Mouse (Mus musculus): ENCODE measurements around the gene Pnkd.
A peak's percentile ranks its signal among the peaks of the same experiment; 100 is the strongest.
"Not testable (repeated sequence)": the region's sequence is repeated elsewhere in the genome, so short reads cannot be mapped to it uniquely, and the experiment has no call there.

The Pnkd gene

DNA sequence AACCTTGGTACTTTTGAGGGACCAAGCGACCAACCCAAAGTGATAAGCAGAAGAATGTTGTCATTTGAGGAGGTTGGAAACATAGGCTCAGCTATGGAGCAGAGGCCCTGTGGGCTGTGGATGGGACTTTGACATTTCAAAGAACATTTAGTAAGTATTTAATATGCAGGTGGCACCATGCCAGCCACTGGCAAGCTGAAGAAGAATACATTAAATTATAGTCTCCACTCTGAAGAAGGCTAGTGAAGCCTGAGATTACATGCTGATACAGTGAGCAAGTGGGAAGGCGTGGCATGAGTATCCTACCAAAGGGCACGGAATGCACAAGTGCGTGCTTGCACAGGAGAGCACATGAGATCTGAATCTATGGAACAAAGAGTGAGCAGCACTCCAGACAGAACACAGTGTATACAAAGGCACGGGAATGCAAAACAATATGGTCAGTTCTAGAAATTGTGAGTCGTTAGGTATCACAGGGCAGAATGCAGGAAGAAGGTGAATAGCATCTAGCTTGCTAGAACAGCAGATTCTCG lies 45.2 kb downstream of the Pnkd start:
- DNase-seq (ENCODE audit: low spot score in 2 of 2), result no peak

DNA sequence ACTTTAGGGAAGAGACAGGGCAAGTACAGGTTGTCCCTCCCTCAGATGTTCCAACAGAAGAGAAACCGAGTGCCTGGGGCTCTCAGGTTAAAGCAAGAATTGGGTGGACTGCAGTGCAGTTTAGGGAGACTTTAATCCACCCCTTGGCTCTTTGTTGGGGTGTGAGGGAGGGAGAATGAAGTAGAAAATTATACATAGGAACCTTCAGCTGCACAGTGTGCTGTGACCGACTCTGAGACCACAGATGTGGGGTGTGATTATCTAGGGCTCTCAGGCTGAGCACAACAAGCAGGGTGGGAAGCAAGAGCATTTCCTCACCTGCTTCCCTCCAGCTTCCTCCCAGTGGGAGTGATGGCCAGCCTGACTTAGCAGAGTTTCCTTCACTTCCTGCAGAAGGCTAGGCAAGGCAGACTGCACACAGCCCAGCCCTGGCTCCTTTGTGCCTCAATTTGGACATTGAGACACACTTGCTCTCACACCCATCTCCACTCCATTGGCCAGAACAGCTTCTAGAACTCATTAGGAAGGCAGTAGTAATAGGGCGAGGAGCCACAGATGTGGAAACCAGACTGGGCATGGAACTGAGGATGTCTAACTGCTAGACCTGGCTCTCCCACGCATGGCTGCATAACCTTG lies 46.4 kb downstream of the Pnkd start:
- DNase-seq (ENCODE audit: low spot score in 2 of 2), result no peak

DNA sequence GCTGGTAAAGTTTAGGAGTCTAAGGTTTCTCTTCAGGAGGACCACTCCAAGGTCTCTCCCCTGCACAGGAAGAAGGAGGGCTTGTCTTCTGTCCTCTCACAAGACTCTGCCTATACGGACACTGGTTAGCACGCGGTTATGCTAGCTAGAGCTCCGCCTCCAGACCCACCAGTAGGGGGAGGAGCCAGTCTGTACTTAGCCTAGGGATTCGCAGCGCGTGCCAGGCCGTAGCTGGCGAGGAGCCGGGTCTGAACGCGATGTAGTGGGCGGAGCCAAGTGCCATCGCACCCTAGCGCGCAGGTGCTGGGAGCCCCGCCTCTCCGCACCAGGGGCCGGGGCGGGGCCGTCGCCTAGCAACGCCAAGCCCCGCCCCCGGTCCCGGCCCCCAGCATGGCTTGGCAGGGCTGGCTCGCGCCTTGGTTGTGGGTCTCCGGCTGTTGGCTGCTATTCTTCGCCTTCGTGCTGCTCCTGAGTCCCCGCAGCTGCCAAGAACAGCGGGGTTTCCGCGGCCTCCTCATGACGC lies 47.6 kb downstream of the Pnkd start:
- peak; percentile 98 for DNase-seq (ENCODE audit: low spot score in 2 of 2)

DNA sequence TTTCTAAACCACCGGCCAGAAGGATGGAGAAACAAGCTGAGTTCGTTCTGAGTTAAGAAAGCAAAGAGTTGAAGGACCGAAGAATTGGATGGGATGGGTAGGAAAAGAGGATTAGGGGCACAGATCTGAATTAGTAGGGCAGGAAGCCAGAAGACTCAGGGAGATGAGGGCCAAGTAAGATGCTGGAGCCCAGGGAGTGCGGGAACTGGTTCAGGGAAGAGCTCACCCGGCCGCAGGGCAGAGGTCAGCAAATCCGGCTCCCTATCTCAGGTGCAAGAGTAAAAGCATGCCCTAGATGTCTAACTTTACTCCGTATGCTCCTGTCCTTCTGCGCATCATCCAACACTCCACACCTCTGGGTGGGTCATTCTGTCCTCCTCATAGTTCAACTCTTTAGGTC lies 48.2 kb downstream of the Pnkd start:
- no peak for DNase-seq (ENCODE audit: low spot score in 2 of 2)

DNA sequence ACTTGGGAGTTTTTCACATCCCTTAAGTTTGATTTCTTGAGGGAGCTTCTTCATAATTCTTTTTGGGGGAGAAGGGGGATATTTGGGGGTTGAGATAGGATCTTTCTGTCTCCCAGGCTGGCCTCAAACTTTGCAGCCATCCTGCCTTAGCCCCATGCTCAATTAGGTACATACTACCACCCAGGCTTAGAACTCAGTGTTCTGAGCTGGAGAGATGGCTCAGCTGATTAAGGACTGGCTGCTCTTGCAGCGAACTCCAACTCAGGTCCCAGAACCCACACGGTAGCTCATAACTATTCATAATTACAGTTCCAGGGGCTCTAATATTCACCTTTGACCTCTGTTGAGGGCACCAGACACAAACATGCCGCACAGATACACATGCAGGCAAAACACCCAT lies 49.9 kb downstream of the Pnkd start:
- DNase-seq (ENCODE audit: low spot score in 2 of 2), result no peak

DNA sequence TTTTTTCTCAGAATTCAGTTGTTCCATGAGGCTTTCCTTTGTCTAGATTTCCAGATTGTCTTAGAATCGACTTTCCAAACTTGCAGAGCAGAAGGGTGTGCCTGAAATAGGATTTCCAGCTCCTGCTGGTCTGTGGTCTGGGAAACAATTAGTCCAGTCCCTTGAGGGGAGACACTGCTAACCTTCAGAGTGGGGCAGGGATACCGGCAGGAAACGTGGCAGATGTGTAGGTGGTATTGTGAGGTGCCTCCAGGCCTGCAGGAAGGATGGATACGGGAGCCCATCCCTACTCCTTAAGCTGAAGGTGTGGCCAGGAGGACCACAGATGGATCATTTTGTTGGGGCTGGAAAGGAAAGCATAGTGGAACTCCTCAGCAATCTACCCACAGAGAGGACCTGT lies 50.3 kb downstream of the Pnkd start:
- DNase-seq (ENCODE audit: low spot score in 2 of 2), result no peak

DNA sequence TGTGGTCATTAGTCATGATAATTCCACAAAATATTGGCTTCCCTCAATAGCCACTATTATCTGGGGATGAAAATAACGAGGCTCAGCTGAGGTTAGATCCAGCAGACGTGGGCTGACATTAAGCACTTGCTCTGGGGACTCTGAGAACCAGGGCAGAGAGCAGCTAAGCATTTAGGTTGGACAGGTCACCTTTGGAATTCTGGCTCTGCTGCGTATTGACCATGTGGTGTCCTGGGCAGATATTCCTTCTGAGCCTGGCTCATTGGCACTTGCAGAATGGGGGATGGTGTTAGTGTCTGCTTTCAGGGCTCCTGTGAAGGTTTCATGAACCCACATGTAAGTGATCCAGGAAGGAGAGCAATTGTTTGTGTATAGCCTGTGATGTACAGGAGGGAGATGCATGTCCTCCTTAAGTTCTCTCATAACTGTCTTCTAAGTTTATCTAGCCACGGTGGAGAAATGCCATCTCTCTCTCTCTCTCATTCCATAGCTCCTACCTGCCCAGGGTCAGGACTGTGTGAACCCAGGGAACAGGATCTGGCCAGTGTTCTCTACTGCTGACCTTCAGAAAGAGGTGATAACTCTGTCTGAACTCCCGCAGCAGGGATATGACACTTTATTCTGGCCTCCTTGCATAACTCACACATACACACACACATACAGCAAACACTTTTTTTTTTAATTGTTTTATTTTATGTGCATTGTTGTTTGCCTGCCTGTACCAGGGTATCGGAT lies 50.9 kb downstream of the Pnkd start:
- no peak for DNase-seq (ENCODE audit: low spot score in 2 of 2)

DNA sequence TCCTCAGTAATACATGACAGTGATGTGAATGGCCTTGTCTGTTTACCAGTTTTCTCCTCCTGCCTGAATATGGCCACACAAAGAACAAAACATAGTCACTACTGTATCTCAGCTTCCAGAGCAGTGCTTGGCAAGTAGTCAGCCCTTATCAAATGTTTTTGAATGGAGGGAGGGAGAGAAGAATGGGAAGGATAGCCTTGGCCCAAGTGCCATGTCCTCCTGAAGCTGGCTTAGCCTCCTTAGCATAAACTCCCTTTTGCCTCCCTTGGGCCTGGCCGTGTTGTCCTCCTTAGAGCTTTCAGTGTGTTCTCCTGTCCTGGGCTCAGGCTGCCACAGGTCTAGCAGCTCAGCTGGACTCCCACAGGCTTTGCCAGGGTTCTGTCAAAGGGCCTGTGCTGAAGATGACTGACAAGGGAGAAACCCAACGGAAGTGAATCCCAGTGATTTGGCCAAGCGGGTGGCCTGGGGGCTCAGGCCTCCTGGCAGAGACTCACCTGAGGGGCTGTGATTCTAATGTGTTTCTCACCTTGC lies 52.6 kb downstream of the Pnkd start:
- DNase-seq (ENCODE audit: low spot score in 2 of 2), result no peak

DNA sequence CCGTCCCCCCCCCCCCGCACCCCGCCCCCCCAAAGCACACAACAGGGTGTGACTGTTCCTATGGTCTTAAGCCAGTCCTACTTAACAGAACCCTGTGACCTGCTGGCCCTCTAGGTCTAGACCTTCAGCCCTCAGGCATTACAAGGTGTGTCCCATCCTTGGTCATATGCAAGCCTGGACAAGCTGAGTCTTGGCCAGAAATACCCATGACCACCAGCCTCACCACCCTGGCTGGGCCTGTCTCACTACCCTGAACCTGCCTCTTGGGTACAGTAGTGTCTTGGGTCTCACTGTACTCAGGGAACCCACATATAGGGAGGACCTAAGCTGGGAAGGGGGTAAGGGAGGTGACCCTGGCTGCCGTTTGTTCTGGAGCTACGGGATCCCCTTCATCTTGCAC lies 53.3 kb downstream of the Pnkd start:
- DNase-seq (ENCODE audit: low spot score in 2 of 2), result no peak

DNA sequence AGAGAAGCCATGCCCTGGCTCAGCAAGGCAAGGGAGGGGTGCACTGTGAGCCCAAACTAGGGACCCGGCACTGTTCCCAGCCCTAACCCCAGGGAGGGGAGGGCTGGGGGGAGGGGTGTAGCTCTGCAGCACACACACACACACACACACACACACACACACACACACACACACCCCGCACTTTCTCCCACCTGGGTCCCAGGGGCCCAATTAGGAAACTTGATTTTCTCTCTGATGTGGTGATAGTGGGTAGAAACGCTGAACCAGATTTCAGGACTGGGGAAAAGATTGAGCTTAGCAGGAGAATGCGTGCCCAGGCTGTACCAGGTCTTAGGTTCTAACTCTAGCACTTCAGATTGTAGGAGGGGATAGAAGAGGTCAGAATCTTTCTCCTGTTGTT lies 53.9 kb downstream of the Pnkd start:
- no peak for DNase-seq (ENCODE audit: low spot score in 2 of 2)

DNA sequence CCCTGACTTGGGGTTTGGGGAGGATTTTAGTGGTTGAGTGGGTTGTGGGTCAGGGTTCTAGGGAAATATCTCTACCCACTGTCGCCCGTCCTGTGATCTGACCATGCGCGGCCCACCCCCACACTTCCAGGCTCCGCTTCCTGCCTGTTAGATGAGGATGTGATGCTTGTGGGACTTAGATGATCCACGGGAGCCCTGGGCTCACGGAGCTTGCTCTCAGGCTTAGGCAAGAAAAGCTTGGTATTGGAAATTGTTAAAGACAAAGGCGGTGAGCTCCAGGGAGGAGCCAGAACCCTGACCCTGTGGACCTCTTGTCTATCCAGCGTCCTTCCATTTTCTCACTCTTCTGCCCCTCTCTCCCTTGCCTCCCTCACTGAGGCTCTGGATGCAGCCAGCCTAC lies 55.2 kb downstream of the Pnkd start:
- DNase-seq (ENCODE audit: low spot score in 2 of 2), result no peak

DNA sequence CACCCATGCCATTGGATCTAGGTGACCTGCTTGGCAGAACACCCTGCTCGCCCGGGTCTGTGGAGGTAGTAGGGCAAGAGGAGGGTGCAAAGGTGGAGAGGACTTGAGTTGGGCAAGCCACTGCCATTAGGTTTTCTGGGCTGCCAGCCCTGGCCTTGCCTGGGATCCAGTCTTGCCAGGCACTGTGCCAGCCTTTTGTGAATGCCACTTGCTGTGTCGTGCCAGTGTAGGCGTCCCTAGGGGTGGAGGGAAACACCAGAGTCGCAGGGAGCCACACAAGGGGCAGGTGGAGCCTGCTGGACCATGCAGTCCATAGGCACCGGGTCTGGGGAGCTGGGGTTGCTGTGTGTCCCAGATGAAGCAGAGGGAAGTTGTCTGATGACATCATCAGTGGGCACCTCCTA lies 55.6 kb downstream of the Pnkd start:
- DNase-seq (ENCODE audit: low spot score in 2 of 2), result peak; percentile 48 to 63

DNA sequence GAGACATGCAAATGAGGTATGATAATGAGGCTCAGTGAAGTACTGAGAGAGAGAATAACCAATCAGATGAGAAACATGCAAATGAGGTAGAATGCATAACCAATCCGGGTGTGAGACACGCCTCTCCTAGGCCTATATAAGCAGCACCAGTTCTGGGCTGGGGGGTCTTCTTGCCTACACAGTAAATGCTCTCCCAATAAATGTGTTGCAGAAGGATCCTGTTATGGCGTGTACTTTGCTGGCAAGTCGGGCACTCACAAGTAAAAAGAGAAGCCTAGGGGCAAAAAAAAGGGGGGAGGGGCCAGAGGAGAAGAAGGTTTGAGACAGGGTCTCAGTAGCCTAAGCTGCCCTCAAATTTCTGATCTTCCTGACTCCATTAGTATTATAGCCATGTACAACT lies 56.3 kb downstream of the Pnkd start:
- not testable (repeated sequence) for DNase-seq (ENCODE audit: low spot score in 2 of 2)

DNA sequence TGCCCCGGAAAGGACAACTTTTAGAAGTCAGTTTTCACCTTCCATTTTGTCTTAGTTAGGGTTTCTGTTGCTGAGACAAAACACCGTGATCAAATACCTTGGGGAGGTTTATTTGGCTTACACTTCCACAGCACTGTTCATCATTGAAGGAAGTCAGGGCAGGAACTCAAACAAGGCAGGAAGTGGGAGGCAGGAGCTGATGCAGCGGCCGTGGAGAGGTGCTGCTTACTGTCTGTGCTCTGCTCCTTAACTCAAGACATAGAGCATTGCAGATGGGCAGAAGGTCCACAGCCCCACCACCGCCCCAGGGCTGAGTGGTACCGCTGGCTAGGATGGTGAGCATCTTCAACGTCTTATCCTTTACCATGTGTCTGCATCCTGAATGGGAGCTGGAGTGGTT lies 57.2 kb downstream of the Pnkd start:
- no peak for DNase-seq (ENCODE audit: low spot score in 2 of 2)

DNA sequence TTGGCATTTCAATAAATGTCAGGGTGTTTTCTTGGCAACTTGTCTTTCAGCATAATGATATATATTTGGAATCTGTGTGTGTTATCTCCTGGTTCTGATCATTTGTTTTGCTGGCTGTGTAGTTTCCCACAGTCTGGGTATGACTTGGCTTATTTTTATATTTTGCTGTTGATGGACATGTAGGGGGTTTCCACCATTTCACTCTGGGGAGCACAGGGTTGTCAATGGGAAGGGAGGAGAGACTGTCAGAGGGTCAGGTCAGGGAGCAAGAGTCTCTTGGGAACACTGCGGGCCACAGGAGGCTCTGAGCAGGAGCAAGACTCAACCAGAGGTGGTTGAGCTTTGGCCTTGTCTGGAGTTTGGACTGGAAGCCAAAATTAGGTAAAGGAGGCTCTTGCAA lies 57.6 kb downstream of the Pnkd start:
- no peak for DNase-seq (ENCODE audit: low spot score in 2 of 2)

DNA sequence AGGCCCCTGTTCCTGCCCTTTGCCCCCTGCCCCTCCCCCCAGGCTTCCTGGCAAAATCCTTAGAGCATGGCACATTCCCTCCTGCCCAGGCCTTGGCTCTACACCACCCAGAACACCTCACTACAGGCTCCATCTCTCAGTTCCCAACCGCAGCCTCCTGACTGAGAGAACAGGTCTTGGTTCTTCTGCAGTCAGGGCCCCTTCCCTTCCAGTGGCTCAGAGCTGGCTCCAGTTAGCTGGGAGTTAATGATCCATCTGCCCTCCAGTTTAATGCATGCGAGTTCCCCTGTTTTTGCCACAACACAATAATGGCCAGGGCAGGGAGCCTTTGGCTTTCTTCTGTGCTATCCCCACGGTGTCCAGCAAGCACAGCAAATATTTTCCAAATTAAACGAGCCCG lies 58.4 kb downstream of the Pnkd start:
- no peak for DNase-seq (ENCODE audit: low spot score in 2 of 2)

DNA sequence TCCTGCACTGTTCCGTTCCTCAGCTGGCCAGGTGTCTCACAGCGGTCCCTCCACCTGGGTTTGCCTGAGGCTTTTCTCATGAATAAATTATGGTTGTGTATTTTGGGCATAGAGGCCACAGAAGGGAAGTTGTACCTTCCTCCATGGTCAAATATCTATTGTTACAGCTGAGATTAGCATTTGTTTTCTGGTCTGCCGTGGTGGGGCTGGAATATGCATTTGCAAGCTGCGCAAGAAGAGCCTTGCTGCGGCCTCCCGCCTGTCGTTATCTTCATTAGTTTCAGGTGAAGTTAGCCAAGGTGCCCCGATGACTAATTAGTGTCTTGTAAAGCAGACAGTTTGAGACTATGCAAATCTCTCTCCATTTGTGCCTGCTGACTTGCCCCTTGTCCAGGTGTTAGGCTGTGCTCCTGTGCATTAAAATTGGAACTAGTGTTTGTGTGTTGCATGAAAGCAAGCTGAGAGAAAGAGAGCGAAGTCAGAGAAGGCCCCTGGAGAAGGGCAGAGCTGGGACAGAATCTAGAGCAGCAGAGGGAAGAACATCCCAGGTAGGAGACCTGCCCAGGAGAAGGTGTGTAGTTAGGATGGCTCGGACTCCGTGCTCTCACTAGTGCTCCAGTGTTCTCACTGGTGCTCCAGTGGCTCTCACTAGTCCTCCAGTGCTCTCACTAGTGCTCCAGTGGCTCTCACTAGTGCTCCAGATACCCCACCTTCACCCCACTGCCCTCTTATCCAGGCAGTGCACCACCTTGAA lies 59.6 kb downstream of the Pnkd start:
- DNase-seq (ENCODE audit: low spot score in 2 of 2), result no peak

DNA sequence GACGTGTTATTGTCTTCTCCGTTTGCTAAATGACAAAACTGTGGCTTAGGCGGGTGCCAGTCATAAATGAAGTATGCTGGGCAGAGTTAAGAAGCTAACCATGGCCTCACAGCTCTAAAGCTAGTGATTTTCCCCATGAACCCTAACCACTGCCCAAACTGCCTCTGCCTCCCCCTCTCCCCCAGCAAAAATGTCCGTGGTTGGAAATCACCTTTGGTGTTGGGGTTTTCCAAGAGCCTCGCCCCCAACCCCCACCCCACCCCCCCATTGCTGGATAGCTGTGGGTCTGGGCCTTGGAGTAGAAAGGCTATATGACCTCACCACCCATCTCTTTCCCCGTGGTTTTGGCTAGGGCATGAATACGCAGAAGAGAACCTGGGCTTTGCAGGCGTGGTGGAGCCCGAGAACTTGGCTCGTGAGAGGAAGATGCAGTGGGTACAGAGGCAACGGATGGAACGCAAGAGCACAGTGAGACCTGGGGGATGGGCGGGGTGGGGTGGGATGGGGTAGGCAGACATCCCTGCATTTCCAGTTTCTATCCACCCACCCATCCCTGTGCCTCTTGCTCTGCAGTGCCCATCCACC lies 66.5 kb downstream of the Pnkd start:
- no peak for DNase-seq (ENCODE audit: low spot score in 2 of 2)

DNA sequence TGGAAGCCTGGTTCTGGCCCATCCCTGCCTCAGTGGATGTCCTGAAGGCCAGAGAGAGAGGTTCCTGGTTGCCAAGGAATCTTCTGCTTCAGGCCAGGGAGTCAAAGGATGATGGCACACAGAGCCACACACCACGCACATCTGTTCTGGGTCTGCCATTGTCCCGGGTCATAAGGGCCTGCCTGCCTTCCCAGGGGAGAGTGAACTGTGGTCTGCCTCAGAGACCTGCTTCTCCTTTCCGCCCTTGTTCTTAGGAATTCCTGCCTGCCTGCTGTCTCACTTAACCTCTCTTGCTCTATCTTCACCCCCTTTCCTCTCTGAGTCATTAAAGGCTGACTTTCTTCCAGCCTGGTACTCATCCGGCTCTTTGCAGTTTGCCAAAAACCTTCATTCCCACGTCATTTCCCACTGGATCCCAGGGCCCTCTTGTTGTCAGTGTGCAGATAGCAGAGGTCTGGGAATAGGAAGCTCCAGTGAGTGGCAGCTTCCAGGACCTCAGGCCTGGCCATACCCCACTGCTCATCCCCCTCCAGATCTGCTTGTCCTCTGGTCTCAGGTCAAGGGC lies 67.9 kb downstream of the Pnkd start:
- DNase-seq (ENCODE audit: low spot score in 2 of 2), result no peak

DNA sequence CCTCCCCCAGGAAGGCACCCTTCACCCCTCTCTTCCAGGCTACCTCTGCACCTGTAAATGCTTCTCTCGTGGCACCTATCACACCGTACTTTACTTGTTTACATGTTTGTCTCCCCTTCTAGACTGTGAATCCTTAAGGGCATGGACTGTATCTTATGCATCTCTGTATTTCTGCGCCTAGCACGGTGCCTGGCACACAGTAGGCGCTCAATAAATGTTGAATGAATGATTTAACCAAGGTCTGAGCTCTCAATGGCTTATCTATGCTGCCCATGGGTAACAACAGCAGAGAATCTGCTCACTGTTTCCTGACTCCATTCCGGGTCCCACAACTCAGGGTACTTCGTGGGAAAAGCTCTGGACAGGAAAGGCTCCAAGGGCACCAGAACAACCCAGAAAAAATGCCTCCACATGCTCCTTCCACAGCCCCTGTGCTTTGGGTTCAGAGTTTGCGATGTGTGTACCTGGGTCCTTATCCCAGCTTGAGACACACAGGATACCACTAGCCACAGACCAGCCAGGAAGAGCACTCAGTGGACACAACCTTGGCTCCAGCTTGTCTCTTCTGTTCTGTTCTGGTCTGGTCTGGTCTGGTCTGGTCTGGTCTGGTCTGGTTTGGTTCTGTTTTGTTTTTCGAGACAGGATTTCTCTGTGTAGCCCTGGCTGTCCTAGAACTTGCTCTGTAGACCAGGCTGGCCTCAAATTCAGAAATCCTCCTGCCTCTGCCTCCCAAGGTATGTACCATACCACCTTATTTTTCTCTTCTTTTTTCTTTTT lies 68.9 kb downstream of the Pnkd start:
- DNase-seq (ENCODE audit: low spot score in 2 of 2), result no peak

DNA sequence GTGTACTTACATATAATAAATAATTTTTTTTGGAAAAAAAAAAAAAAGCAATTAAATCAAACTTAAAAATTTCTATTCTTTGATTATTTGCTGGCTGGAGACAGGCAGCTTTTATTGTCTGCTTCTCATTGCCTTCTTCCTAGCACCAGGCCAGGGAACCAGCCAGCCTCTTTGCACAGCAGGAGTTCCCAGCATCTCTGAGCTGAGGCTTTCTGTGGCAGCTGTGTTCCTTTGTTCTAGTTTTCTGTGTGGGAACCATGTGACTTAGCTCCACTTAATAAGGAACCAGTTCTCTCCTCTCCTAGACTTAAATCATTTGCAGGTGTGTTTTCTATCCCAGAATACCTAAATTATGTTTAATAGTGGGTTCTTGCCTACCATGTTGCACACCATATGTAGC lies 72.8 kb downstream of the Pnkd start:
- DNase-seq (ENCODE audit: low spot score in 2 of 2), result no peak

Measured in frontal cortex, postnatal 36 days (tissue).